Mouse (Mus musculus) cerebellum, adult 18-20 months (tissue): ENCODE measurements around the gene Tob2.
A peak's percentile ranks its signal among the peaks of the same experiment; 100 is the strongest.

Experiments used
- DNase-seq, 2 experiments: peaks; one replicate each; pipeline ENCODE4 v3.0.0; 2021

The Tob2 gene

DNA sequence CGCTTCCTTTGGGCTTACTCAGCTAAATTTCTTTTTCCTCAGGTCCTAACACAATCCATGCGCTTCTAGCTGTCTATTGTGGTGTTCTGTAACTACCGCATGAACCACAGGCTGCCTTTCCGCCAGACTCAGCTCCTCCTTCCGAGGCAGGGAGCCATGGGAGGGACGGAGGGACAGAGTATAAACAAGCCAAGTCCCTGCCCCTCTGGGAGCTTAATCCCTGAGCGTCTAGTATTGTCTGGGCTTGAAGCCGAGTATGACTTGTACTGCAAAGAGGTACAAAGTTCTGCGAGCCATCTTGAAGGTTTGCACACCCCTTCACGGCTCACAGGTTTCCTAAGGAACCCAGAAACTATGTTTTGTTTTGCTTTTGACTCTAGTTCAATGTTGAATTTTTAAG, 48.4 kb downstream of the Tob2 start:
- peak; percentile 78 to 87 for DNase-seq

DNA sequence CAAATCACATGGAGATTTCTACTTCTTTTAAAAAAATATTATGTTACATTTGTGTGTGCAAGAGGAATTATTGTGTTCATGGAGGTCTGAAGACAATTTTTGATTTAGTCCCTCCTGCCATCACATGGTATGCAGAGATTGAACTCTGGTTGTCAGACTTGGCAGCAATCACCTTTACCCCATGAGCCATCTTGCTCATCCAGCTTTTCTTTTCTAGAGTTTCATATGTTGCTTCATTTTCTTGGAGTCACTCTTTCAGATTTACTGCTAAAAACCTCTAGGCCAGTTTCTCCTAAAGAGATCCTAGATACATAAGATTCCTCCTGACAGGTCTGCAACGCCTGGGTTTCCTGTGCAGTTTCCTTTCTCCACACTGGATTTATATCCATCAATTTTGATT, 49.0 kb downstream of the Tob2 start:
- DNase-seq: no peak

DNA sequence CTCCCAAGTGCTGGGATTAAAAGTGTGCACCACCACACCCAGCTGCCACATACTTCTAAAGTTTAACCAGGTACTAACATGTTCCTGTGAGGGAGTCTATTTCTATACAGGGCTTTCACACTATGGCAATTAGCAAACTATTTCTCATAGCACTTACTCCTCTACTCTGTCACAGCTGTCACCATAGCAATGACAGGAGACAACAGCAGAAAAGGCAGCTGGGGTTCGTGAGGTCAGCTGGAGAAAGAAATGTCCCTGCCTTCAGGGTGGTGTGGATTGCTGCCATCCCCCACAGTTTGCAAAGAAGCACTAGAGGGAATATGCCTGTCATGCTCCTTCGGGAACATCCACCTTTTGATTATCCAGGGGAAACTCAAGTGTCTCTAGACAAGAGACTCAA, 49.8 kb downstream of the Tob2 start:
- DNase-seq: no peak

DNA sequence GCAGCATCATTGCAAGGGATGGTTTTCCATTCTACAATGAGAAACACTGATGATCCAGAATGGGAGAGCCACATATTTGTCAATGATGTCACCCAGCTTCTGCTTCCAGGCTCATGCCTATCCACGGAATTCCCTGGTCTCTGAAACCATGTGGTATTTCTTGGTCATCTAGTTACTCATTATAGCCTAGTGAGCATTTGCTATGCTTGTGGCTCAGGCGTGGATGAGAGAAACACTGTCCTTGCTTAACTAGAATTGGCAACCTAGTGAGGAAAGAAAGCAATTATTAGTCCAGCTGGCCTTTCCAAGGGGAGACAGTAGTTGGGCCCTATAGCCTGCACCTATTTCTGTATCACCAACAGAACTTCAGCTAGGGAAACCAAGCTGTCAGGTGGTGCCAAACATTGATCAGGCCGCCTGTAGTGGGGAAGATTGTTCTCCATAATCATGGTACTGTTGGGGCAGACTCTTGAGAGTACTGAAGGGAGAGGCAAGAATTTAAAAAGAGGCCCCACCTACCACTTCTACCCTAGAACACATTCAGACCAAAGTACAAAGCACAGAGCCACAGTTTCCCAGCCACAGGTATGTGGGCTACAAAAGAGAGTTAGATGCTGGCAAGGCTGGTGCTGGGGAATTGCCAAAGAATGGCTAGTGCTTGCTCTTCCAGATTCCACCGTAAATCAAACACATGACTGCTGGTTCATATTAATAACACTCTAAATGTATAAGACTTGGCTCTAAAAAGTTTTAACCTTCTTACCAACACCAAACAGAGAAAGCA, 51.8 kb downstream of the Tob2 start:
- no peak for DNase-seq

DNA sequence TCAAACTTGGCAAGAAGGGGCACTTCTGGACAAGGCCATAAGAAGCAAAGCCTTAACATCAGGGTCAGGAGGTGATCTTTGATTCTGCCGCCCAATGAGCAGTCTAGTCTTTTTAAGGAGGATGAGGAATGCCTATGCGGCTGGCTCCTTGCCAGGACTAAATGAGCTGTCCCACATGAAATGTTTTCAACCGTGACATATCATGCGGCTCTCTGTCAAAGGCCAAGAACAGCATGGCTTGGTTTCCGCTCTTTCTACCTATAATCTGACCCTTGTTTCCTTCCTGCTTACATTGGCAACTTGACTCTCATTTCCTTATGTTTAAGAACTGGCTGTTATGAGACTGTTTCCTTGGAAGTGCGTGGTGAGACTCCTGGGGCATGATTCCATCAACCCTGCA, 53.0 kb downstream of the Tob2 start:
- peak; percentile 42 to 55 for DNase-seq

DNA sequence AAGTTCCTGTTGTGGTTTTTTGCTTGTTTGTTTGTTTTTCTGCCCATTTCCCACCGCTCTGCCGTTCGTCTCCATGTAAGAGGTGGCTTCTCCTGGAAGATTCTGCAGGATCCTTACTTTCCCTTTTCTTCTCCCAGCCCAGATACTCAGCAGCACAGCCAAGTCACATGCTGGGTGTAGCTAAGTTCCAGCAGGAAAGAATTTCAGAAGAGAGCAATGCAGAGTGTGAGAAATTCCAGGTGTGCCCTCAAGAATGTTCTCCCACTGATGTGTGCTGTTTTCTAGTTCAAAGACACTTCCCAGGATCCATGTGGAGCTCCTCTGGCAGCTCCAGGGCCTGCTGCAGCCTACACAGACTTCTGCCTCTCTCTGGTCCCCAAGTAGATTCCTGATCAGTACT, 53.7 kb downstream of the Tob2 start:
- DNase-seq: no peak

DNA sequence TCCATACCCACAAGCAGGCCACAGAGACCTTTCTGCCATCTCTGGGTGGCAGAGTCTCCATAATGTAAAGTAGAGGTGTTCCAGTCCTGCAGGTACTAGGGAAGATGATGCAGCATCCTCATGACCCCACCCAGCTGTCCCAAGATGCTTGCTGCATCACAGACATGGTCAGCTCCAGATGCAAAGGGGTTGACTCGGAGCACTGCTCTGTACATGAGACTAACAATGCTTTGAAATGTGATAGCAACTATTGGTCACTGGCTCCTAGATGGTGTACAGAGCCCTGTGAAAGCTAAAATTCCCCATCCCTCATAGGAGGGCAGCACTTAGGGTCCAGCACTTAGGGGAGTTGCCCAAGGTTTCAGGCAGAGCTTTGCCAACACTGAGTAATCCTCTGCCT, 54.4 kb downstream of the Tob2 start:
- DNase-seq: no peak

DNA sequence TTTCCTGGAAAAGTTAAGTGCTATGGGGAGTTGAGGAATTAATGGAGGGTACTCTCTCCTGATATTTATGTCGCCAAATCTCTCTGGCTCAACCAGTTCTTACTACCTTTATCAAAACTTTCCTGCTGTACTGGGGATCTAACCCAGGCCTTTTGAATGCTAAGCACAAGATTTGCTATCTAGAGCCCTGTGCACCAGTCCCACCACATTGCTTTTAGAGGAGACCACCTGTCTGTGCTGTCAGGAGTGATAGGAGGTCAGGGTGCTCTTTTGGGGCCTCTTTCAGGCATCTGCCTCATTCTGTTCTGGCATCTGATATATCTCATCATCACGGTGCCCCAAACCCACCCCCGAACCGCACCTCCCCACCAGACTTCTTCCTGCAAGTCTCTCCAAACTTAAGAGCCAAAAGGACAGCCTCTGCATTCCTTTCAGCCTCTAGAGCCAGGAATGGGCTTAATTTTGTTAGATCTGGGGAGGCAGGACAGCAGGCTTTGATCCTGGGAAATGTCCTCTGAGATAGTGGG, 55.1 kb downstream of the Tob2 start:
- no peak for DNase-seq

DNA sequence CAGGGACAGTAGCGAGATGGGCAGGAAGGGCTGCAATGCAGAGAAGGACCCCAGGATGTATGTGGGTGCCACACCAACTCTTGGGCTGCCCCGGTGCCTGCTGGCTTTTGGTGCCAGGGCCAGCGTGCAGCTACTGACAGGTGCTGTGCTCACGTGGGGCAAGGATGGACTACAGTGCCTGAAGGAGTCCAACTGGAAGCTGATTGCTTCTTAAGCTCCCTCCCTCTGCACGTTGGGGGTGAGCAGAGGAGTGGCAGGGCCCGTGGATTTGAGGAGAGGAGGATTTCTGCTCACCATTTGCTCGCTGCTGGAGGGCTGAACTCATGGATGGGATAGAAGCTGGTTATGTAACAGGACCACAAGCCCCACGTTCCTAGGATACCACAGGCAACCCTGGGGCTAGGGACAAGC, 55.6 kb downstream of the Tob2 start:
- DNase-seq: peak; percentile 83 to 86

DNA sequence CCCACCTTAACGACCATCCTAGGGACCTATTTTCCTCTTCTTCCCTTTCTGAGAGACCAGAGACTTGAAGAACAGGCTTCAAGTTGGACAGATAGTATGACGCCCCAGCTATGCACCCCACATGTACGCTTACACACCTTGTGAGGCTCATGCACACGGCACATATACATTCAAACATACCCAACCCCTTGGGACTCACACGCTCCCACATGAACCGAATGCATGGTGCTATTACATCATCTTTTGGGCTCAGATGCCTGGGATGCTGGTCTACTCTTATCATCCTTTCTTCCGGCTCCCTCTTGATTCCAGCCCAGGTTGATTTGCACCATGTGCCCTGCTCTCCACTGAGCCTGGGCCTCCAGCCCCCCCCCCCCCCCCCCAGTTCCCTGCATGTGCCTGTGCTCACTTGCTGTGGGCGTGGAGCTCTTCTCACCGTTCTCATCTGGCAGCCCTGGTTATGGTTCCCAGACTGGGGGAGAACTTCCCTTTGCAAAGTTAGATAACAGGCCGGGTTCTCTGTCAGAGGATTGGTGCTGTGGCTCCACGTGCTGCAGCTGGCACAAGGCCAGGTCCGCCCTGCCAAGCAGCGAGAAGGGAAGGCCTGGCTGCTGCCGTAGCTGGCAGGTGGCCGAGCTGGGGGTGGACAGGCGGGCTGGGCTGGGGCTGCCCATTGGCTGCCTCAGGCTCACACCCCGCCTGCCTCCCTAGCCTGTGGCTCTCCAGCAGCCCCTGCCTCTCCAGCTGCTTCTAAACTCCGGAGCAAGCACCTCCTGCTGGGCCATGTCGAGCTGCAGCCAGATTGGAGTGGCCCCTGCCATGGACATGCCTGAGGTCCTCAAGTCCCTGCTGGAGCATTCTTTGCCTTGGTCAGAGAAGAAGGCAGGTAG, 56.4 kb downstream of the Tob2 start, which contains the start of gene Tef:
Gene Tef (plus strand): TSS at position 421 of the 890 bp plus-strand sequence.
- DNase-seq: peak; percentile 99 to 100

DNA sequence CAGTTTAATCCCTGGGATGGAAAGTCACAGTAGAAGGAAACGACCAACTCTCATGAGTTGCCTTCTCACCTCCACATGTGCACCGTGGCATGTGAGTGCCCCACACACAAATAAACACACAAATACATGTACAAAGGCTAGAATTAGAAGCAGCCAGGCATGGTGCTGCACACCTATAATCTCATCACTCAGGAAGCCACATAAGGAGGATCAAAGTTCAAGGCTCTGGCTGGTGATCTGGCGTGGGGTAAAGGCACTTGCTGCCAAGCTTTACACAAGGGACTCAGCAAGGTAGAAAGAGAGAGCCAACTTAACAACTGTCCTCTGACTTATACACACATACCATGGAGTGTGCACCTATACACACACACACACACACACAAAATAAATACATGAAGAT, 58.2 kb downstream of the Tob2 start:
- DNase-seq: no peak

DNA sequence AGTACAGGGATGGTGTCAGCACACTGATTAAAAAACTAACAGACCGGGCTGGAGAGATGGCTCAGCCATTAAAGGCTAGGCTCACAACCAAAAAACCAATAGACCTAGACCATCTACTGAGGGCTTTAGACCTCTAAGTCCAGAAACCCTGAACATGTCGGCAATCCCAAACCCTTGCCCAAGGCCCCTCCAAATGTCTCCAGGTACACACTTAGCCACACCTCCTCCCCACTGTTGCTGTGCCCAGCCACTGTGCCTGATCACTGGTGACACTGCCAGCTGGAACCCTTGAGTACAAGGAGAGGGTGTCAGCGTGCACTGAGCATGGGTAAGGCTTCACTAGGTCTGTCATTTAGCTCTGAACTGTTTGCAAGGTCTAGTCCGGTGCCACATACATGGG, 60.2 kb downstream of the Tob2 start:
- no peak for DNase-seq
